Mouse (Mus musculus) erythroblast, embryonic 14.5 days (primary cell): ENCODE measurements around the gene Dlx3. TPM values are rescaled to one million over a fixed set of nuclear protein-coding genes. Genes with fewer than 3 reads are reported as not detected.

Source experiments
- H3K27me3 ChIP-seq: 2 replicates; pipeline ENCODE4 v1.6.1; 2012; ENCODE audit warnings: inconsistent platforms; ENCODE audit not compliant: control insufficient read depth
- H3K36me3 ChIP-seq: 2 replicates; pipeline ENCODE4 v1.6.1; 2012; ENCODE audit warnings: mild to moderate bottlenecking, inconsistent platforms; ENCODE audit not compliant: control insufficient read depth
- H3K4me1 ChIP-seq: 2 replicates; pipeline ENCODE4 v1.6.1; 2012; ENCODE audit warnings: inconsistent platforms; ENCODE audit not compliant: control insufficient read depth
- H3K4me3 ChIP-seq: replicated peaks from 2 replicates; pipeline ENCODE3; 2012; ENCODE audit warnings: moderate library complexity, mild to moderate bottlenecking, inconsistent platforms
- H3K9me3 ChIP-seq: 2 replicates; pipeline ENCODE4 v1.6.1; 2012; ENCODE audit warnings: low read length, inconsistent platforms, mixed read lengths; ENCODE audit not compliant: control insufficient read depth
- GATA1 ChIP-seq: IDR thresholded peaks from 2 replicates; pipeline ENCODE4 v1.6.1; 2012; ENCODE audit warnings: low read length, inconsistent platforms, mixed read lengths
- TAL1 ChIP-seq: IDR thresholded peaks from 3 replicates; pipeline ENCODE4 v1.6.1; 2012; ENCODE audit warnings: low read length, inconsistent platforms, mixed read lengths
- polyA plus RNA-seq: library from polyadenylated mRNA; stranded (reverse); fragments of >175 nt; gene quantifications from 2 replicates; pipeline ENCODE4 v1.2.3, GENCODE M21; 2012

Gene Dlx3
- polyA plus RNA-seq, 1 experiment = not detected

DNA sequence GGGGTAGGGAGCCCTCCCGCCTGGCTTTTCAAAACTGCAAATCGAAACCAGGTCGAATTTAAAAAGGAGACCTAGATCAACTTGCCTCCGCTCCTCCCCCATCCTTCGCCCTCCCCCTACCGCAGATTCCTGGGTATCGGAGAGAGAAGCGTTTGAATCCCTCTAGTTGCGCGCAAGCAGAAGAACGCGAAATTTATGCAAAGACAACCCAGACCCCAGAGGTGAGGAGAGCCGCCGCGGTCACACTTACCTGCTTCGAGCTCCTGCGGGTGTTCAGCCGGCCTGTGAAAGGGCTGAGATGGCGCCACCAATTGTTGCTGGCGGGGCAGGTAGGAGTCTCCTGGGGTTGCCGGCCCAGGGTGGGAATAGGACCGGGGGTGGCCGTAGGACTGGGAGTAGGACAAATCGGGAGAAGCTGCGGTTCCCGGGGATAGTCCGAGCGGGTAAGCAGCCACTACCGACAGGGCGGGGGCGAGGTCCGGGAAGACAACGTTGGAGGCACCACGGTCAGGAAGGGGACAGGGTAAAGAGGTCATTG lies 25.1 kb downstream of the Dlx3 start:
- Histone ChIP-seq H3K27me3 (peaks cover 98% of the 10 kb centered on the region), H3K36me3 (no peaks in the 10 kb centered on the region), H3K4me3 (no peak overlapping the region), H3K9me3 (peaks cover 4% of the 10 kb centered on the region; the same call in 1 of the 2 replicates), H3K4me1 (peaks cover 17% of the 10 kb centered on the region)
- no peak for TF ChIP-seq TAL1
- TF ChIP-seq GATA1 = no peak

DNA sequence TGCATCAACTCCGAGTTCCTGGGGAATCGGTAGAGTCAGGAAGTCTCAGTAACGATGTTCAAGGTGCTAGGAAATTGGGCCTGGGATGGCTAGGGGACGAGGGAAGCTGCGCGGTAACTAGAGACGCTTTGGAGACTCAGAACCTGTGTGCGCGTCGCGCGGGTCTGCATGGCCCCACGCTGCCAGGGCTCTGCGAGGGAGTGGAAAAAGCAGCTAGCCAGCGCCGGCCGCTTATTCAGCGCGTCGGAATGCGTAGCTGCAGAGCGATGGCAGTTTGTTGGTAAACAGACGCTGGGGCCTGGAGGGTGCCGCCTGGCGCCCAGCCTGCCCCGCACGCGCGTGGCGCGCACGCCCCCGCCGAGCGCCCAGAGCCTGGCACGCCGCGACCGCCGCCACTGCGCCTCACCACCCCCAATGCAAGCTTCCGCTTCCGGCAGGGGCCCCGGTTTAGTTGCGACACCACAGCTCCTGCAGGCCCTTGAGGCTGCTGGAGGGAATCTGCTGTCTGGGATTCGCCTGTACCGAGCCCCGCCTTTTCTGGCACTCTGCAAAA lies 26.0 kb downstream of the Dlx3 start, which contains the start of gene Dlx4:
Gene Dlx4, minus strand, starts transcription at position 413 of the 553 bp plus-strand sequence.
- no peak for TF ChIP-seq GATA1
- TF ChIP-seq TAL1 = no peak
- no peaks in the 10 kb centered on the region for H3K36me3 ChIP-seq
- peak within 1 kb of the TSS; percentile 36 for H3K4me3 ChIP-seq
- peaks cover 100% of the 10 kb centered on the region for H3K27me3 ChIP-seq
- peaks cover 17% of the 10 kb centered on the region for H3K4me1 ChIP-seq
- H3K9me3 ChIP-seq = peaks cover 6% of the 10 kb centered on the region; the same call in 1 of the 2 replicates

DNA sequence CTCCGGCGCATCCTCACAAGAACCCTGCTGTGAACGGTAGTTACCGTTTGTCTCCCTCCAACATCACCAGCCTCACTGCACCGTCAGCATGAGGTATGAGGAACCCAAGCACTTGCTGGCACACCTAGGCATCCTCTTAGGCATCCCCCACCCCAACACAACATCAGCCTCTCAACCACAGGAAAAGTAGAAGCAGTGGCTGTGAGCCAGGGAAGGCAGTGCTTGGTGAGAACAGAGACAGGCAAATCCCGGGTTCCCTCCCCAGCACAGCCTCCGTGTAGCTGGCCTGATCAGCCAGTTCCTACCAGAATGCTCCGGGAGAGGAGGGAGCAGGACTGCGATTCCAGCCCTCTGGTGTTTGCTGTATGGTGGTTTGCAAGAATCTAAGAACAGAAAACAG lies 28.8 kb downstream of the Dlx3 start:
- Histone ChIP-seq H3K4me1 (peaks cover 5% of the 10 kb centered on the region), H3K9me3 (peaks cover 6% of the 10 kb centered on the region; the same call in 1 of the 2 replicates), H3K36me3 (no peaks in the 10 kb centered on the region), H3K4me3 (no peak overlapping the region), H3K27me3 (peaks cover 97% of the 10 kb centered on the region)
- TF ChIP-seq GATA1 (no peak), TAL1 (no peak)

DNA sequence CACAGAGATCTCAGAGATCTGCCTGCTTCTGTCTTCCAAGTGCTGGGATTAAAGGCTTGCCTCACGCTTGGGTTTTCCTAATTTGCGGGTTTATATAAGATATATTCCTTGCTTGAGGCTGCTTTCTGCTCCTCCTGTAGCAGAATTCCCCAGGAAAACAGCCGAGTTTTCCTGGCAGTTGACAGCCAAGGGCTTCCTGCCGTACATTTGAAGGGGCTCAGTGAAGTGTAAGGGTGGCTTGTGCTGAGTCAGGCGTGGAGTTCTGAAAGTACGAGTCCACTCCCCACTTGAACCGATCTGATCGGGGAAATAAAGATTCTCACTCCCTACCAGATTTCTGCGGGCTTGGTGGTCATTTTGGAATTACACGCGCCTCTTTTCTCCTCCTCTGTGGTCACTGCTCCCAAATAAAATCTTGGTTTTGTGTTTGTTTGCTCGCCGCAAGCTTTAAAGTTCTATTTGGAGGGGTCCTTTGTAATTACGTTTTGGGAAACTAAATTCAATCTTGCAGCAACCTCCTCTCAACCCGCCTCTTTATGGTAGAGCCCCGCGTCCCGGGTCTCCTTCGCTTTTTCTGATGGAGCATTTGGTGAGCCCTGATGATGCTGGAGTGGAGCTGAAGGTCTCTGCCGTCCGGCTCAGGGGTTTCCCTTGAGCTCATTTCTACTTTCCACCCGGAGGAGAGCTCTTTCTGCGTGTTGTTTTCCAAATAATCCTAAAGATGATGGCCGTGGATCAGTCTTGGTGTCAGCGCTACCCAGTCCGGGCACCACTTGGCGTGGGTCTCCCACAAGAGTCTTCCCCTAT lies 29.7 kb downstream of the Dlx3 start:
- TF ChIP-seq GATA1 = no peak
- TF ChIP-seq TAL1 = no peak
- Histone ChIP-seq H3K4me1 (no peaks in the 10 kb centered on the region; the same call in 1 of the 2 replicates), H3K27me3 (peaks cover 91% of the 10 kb centered on the region), H3K9me3 (peaks cover 6% of the 10 kb centered on the region; the same call in 1 of the 2 replicates), H3K4me3 (no peak overlapping the region), H3K36me3 (no peaks in the 10 kb centered on the region)

DNA sequence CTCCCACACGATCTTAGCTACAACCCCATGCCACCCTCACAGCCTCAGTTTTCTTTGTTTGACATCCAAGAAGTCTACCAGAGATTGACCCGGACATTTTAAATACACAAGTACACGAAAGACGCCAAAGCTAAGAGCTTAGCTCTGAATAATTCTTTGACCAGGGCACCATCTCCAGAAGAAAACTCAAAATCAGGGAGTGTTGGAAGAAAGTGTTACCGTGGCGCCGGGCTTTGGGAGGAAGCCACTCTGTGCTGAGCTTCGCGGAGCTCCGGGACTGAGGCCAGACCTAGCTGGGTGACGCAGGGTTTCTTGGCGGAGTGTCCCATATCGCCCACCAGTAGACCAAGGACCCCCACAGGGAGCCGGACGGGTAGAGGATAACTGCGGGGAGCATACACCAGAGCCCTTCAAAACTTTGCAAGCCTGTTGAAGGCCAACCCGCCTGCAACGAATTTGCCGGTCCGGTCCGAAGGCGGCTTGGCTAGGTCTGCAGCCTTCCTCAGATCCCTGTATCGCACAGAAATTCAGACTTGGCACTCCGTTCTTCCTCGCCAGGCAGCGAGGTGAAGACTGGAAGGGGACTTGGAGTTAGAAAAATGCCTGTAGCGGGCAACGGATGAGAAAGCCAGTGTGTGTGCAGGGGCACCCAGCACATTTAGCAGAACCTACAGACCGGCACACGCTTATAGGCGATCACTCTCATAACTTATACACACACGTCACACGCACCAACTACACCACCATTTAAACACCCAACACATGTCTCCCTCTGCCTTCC lies 30.5 kb downstream of the Dlx3 start:
- Histone ChIP-seq H3K9me3 (peaks cover 4% of the 10 kb centered on the region; the same call in 1 of the 2 replicates), H3K36me3 (no peaks in the 10 kb centered on the region), H3K4me1 (no peaks in the 10 kb centered on the region), H3K4me3 (no peak overlapping the region), H3K27me3 (peaks cover 83% of the 10 kb centered on the region)
- no peak for TF ChIP-seq TAL1
- TF ChIP-seq GATA1 = no peak

DNA sequence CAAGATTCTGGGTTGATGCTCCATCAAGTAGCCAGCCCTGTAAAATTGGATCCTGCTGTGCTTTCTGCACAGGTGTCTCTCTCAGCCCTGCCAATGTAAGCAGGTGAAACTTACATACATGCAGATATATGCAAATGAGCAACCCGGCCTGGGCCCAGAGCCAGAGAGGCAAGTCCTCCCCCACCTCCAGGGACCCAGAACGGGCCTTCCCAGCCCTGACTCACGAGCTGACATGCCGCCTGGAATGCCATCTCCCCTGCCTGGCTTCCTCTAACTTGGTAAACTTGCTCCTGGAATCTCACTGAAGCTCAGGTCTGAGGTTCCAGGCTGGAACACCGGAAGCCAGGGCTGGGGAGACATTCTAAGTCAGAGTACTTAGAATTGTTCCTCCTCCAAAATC lies 33.2 kb downstream of the Dlx3 start:
- peaks cover 63% of the 10 kb centered on the region for H3K27me3 ChIP-seq
- no peak overlapping the region for H3K4me3 ChIP-seq
- no peaks in the 10 kb centered on the region for H3K4me1 ChIP-seq
- no peaks in the 10 kb centered on the region for H3K36me3 ChIP-seq
- TF ChIP-seq TAL1 (no peak), GATA1 (no peak)
- H3K9me3 ChIP-seq = peaks cover 2% of the 10 kb centered on the region; the same call in 1 of the 2 replicates

DNA sequence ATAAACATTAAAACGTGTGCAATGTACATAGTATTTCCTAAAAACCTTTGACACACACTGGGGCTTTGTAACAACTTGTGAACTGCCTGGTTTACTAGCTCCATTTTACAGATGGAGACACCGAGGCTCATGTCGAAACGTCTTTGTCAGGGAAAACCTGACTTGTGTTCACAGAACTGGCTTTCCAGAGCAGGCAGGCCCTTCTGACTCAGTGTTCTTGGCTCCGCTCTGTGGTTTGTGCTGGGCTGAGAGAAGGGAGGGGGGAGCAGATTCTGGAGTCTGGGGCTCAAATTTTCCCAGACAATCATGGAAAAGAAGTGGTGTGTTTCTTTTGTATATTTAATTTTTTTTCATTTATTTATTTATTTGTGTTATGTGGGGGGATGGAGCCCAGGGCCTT lies 33.8 kb downstream of the Dlx3 start:
- Histone ChIP-seq H3K36me3 (no peaks in the 10 kb centered on the region), H3K4me3 (no peak overlapping the region), H3K4me1 (no peaks in the 10 kb centered on the region), H3K9me3 (peaks cover 2% of the 10 kb centered on the region; the same call in 1 of the 2 replicates), H3K27me3 (peaks cover 58% of the 10 kb centered on the region)
- TF ChIP-seq TAL1 (no peak), GATA1 (no peak)

DNA sequence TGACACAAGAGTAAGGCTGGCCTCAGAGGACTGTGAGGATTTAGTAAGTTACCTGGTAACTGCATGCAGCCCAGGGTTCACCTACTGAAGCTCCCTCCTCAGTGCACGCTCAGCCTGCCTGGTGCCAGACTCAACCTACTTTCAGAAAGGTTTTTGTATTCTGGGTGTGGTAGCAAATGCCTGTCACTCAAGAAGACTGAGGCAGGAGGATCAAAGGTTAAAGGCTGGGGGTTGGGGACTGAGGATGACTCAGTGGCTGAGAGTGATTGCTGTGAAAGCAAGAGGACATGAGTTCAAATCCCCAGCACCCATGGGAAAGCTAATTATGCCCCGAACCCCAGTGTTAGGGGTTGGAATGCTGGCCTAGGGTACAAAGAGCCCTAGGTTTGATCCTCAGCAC lies 35.6 kb downstream of the Dlx3 start:
- peaks cover 40% of the 10 kb centered on the region for H3K27me3 ChIP-seq
- no peaks in the 10 kb centered on the region for H3K36me3 ChIP-seq
- no peaks in the 10 kb centered on the region for H3K4me1 ChIP-seq
- H3K4me3 ChIP-seq = no peak overlapping the region
- H3K9me3 ChIP-seq = peaks cover 2% of the 10 kb centered on the region; the same call in 1 of the 2 replicates
- no peak for TF ChIP-seq GATA1
- no peak for TF ChIP-seq TAL1

DNA sequence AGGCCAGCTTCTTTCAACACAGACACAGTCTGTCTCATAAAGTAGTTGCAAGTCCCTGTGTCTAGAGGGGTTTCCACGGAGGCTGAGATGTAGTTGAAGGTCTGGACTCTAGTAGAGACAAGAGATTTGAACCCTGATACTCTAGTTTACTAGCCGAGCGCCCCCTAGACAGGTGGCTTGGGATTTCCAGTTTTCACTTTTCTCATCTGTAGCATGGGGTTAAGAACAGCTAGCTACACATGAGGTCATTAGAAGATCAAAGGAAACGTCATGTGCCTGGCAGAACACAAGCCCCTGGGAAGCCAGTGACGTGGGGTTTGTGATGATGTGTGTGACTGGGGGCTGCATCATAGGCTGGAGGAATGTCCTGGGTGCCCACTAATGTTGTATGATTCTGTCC lies 37.4 kb downstream of the Dlx3 start:
- TF ChIP-seq TAL1 (no peak), GATA1 (no peak)
- Histone ChIP-seq H3K27me3 (peaks cover 21% of the 10 kb centered on the region), H3K36me3 (no peaks in the 10 kb centered on the region), H3K4me1 (no peaks in the 10 kb centered on the region), H3K9me3 (no peaks in the 10 kb centered on the region), H3K4me3 (no peak overlapping the region)
